Mouse (Mus musculus) E14TG2a.4 (cell line): ENCODE data around the gene Myo18a.

Source experiments
- H3K27me3 ChIP-seq: 2 replicates; pipeline ENCODE4 v1.6.1; 2014; ENCODE audit warnings: low read length, control low read depth; ENCODE audit not compliant: insufficient read depth
- H3K36me3 ChIP-seq: 2 replicates; pipeline ENCODE4 v1.6.1; 2014; ENCODE audit warnings: low read length, control low read depth; ENCODE audit not compliant: insufficient read depth
- H3K4me1 ChIP-seq: replicated peaks from 2 replicates; pipeline ENCODE4 v1.6.1; 2014; ENCODE audit warnings: low read depth, low read length, control low read depth
- H3K4me3 ChIP-seq: replicated peaks from 2 replicates; pipeline ENCODE4 v1.5.1; 2014; ENCODE audit warnings: mild to moderate bottlenecking, low read length
- H3K9me3 ChIP-seq: 2 replicates; pipeline ENCODE4 v1.6.1; 2014; ENCODE audit warnings: low read length, control low read depth
- CTCF ChIP-seq: conservative IDR thresholded peaks from 2 replicates; pipeline ENCODE4 v1.5.1; 2014; ENCODE audit warnings: low read length
- NANOG ChIP-seq: IDR thresholded peaks from 2 replicates; pipeline ENCODE4 v1.6.1; 2014; ENCODE audit warnings: borderline replicate concordance, low read length, mixed read lengths
- POU5F1 ChIP-seq: IDR thresholded peaks from 2 replicates; pipeline ENCODE4 v1.6.1; 2014; ENCODE audit warnings: low read length, borderline replicate concordance

Myo18a gene

GRCm38 (mm10) chr11:77885246-77885575 lies 122.2 kb downstream of the Myo18a start:
- Histone ChIP-seq H3K9me3 (no peaks in the 10 kb centered on the region), H3K4me3 (peak overlapping the region; percentile 77), H3K4me1 (peaks cover 95% of the 10 kb centered on the region), H3K27me3 (no peaks in the 10 kb centered on the region), H3K36me3 (peaks cover 74% of the 10 kb centered on the region)
- TF ChIP-seq NANOG (no peak), CTCF (no peak), POU5F1 (no peak)

DNA sequence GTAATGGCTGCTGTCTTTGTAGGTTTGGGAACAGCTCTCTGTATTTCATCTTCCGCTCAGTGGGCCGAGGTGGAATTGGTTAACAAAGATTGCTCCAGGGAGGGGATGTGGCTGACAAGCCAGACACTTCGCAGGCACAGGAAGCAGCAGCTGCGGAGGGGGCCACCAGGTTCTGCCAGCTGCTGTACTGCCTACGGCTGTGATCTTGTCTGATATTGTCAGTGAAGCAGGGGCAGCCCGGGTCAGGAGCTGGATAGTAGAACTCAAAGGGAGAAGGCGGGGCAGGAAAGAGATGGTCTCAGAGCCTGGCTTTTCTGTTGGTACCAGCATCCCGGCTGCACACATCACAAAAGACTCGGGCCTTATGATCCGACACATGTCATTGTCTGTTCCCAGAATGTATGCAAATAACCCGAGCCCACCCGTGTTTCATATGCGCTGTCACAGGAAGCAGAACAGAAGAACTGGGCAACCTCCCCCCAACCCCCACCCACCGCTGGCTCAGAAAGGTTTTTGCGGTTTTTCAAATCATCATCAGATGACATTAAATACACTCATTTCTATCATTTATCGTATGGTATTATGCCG lies 124.4 kb downstream of the Myo18a start:
- Histone ChIP-seq H3K27me3 (no peaks in the 10 kb centered on the region), H3K4me1 (peaks cover 97% of the 10 kb centered on the region), H3K36me3 (peaks cover 70% of the 10 kb centered on the region), H3K9me3 (no peaks in the 10 kb centered on the region), H3K4me3 (peak overlapping the region; percentile 77)
- TF ChIP-seq CTCF (no peak), NANOG (no peak), POU5F1 (no peak)

DNA sequence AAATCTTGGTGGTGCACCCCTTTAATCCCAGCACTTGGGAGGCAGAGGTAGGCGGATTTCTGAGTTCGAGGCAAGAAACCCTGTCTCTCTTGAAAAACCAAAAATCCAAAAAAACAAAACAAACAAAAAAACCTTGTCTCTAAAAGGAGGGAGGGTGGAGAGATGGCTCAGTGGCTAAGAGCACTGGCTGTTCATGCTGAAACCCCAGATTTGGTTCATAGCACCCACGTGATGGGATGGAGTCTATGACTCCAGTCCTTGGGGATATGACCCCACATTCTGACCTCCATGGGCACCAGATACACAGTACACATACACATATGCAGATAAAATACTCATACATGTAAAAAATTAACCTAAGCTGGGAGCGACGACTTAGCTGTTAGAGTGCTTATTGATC lies 125.8 kb downstream of the Myo18a start:
- Histone ChIP-seq H3K36me3 (peaks cover 63% of the 10 kb centered on the region), H3K4me3 (peak overlapping the region; percentile 23; the same call in 1 of the 2 replicates), H3K9me3 (no peaks in the 10 kb centered on the region), H3K27me3 (no peaks in the 10 kb centered on the region), H3K4me1 (peaks cover 95% of the 10 kb centered on the region)
- TF ChIP-seq NANOG (no peak), CTCF (no peak), POU5F1 (no peak)

GRCm38 (mm10) chr11:77889484-77889883 lies 126.4 kb downstream of the Myo18a start:
- H3K4me1 ChIP-seq, result peaks cover 95% of the 10 kb centered on the region
- no peaks in the 10 kb centered on the region for H3K9me3 ChIP-seq
- no peak overlapping the region for H3K4me3 ChIP-seq
- no peaks in the 10 kb centered on the region for H3K27me3 ChIP-seq
- no peak for TF ChIP-seq NANOG
- TF ChIP-seq POU5F1, result no peak
- no peak for TF ChIP-seq CTCF
- H3K36me3 ChIP-seq, result peaks cover 63% of the 10 kb centered on the region

DNA sequence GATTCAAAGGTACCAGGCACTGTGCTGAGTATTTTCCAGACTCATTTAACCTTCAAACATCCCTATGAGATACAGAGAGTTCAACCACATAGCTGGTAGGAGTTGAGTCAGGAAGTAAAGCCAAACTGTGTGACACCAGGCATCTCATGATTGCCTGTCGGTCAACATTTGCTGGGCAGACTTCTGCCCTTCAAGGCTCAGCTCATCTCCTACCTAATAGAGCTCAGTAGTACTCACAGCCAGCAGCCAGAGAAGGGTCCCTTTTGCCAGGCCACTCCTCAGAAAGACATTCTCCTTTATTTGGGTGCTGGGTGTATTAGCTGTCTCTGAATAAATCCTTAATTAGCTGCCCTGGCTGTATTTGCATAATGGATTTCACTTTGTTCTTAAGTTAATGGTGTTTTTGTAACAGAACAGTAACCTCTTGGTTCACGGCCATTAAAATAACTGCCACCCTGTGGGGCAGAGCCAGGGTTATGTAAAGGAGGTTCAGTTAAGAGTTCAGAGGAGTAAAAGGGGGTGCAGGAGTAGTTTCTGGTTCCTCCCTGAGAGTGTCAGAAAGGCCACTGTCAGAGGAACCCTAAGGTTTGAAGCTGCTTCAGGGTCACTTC lies 127.7 kb downstream of the Myo18a start:
- H3K4me3 ChIP-seq, result peak overlapping the region; percentile 60
- TF ChIP-seq NANOG (peak; percentile 66; the same call in 1 of the 2 replicates), CTCF (no peak)
- H3K27me3 ChIP-seq, result no peaks in the 10 kb centered on the region
- peaks cover 60% of the 10 kb centered on the region for H3K36me3 ChIP-seq
- H3K4me1 ChIP-seq, result peaks cover 95% of the 10 kb centered on the region
- no peaks in the 10 kb centered on the region for H3K9me3 ChIP-seq

GRCm38 (mm10) chr11:77892883-77893282 lies 129.8 kb downstream of the Myo18a start:
- peak overlapping the region; percentile 83 for H3K4me3 ChIP-seq
- H3K36me3 ChIP-seq, result peaks cover 38% of the 10 kb centered on the region
- H3K27me3 ChIP-seq, result no peaks in the 10 kb centered on the region
- peaks cover 95% of the 10 kb centered on the region for H3K4me1 ChIP-seq
- TF ChIP-seq CTCF (no peak), POU5F1 (no peak), NANOG (no peak)
- H3K9me3 ChIP-seq, result no peaks in the 10 kb centered on the region

DNA sequence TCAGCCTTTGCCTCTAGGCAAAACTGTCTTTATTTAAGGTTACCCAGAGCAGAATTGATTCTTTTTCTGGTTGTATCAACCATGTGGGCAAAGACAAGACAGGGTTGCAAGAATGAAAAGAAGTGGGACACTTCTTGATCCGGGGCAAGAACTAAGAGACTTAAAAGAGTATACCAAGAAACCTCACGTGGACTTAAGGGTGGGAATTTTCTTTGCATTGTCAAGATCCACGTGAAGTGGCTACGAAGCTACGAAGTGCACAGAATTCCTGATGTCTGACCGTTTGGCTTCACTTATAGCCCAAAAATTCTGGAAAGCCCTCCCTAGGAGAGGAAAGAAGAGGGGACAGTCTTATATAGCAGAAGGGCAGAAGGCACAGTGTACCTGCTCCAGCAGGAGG lies 130.2 kb downstream of the Myo18a start:
- Histone ChIP-seq H3K27me3 (no peaks in the 10 kb centered on the region), H3K4me3 (peak overlapping the region; percentile 83), H3K36me3 (peaks cover 34% of the 10 kb centered on the region), H3K9me3 (no peaks in the 10 kb centered on the region), H3K4me1 (peaks cover 93% of the 10 kb centered on the region)
- TF ChIP-seq POU5F1 (no peak), CTCF (no peak), NANOG (no peak)

- no peaks in the 10 kb centered on the region for H3K27me3 ChIP-seq
- peak within 1 kb of the TSS; percentile 83 for H3K4me3 ChIP-seq
- peak; percentile 25; the same call in 1 of the 2 replicates for TF ChIP-seq NANOG
- peak; percentile 25; the same call in 1 of the 2 replicates for TF ChIP-seq CTCF
- peak; percentile 97 for TF ChIP-seq POU5F1
- peaks cover 27% of the 10 kb centered on the region for H3K36me3 ChIP-seq
- H3K4me1 ChIP-seq, result peaks cover 85% of the 10 kb centered on the region
- no peaks in the 10 kb centered on the region for H3K9me3 ChIP-seq
These were observed 131.0 kb downstream of the Myo18a start, which contains the start of gene Pipox for GRCm38 (mm10) chr11:77893787-77894718. Pipox (minus strand) TSS chr11:77894096.
